Mouse (Mus musculus) cerebellum, adult 2 months (tissue): ENCODE measurements at regions not wholly inside any gene's neighbourhood (a gene's known extent, or its start where the extent isn't known, plus 50 kb on each side); places are given as distances from the start of the nearest gene placed in this dataset.
A peak's percentile ranks its signal among the peaks of the same experiment; 100 is the strongest.

ENCODE experiments used
- DNase-seq, 2 experiments: peaks; one replicate each; pipeline ENCODE4 v3.0.0; 2021
- H3K27ac ChIP-seq: fragments of 200-500 bp; 2 replicates; pipeline ENCODE4 v1.5.1; 2012; ENCODE audit warnings: low read length, control low read depth, inconsistent platforms; ENCODE audit not compliant: insufficient read depth
- H3K27me3 ChIP-seq: fragments of 200-500 bp; 2 replicates; pipeline ENCODE4 v1.6.1; 2012; ENCODE audit warnings: inconsistent platforms, mild to moderate bottlenecking, low read length, moderate library complexity; ENCODE audit not compliant: control insufficient read depth, insufficient read depth
- H3K4me1 ChIP-seq: fragments of 200-500 bp; 2 replicates; pipeline ENCODE4 v1.6.1; 2011; ENCODE audit warnings: low read length; ENCODE audit not compliant: control insufficient read depth, insufficient read depth
- H3K4me3 ChIP-seq: fragments of 200-500 bp; replicated peaks from 2 replicates; pipeline ENCODE3; 2011; ENCODE audit warnings: mild to moderate bottlenecking, low read depth, low read length, control low read depth; ENCODE audit not compliant: insufficient read depth
- CTCF ChIP-seq: fragments of 200-500 bp; IDR thresholded peaks from 2 replicates; pipeline ENCODE4 v1.5.1; 2011; ENCODE audit warnings: low read depth, mild to moderate bottlenecking, control low read depth, low read length, moderate library complexity, borderline replicate concordance; ENCODE audit not compliant: insufficient read depth
- POLR2A ChIP-seq: fragments of 200-500 bp; IDR thresholded peaks from 2 replicates; pipeline ENCODE4 v1.6.1; 2011; ENCODE audit warnings: low read length, control low read depth, borderline replicate concordance; ENCODE audit not compliant: insufficient read depth
- WGBS: fragments of 180-500 bp; shearing (Covaris S2); methylation state at CpG from one replicate; pipeline ENCODE4 v1.1.7; 2018; 5-methylcytosine and 5-hydroxymethylcytosine counted together

- DNase-seq, result peak in 1 of 2 experiments; percentile 5
- H3K4me3 ChIP-seq, result no peak overlapping the region
- no peak overlapping the region for H3K27ac ChIP-seq
- no peaks in the 10 kb centered on the region for H3K4me1 ChIP-seq
- no peaks in the 10 kb centered on the region for H3K27me3 ChIP-seq
- 22% methylated on average over 5 of the region's 5 CpGs for WGBS
- TF ChIP-seq CTCF (no peak), POLR2A (no peak)
Observed at GRCm38 (mm10) chr8:42197257-42197656, 780.4 kb upstream of the Frg1 start.

GRCm38 (mm10) chr8:42193902-42194550 lies 777.2 kb upstream of the Frg1 start:
- Histone ChIP-seq H3K27me3 (no peaks in the 10 kb centered on the region), H3K27ac (no peak overlapping the region), H3K4me1 (no peaks in the 10 kb centered on the region), H3K4me3 (no peak overlapping the region)
- TF ChIP-seq POLR2A, result no peak
- TF ChIP-seq CTCF, result no peak
- WGBS, result 97% methylated on average over 1 of the region's 1 CpGs
- no peak for DNase-seq

- no peak overlapping the region for H3K27ac ChIP-seq
- 98% methylated on average over 1 of the region's 1 CpGs for WGBS
- no peak for TF ChIP-seq CTCF
Observed at GRCm38 (mm10) chr8:42187083-42187482, 770.2 kb upstream of the Frg1 start.

GRCm38 (mm10) chr8:42183288-42183878 lies 766.5 kb upstream of the Frg1 start:
- Histone ChIP-seq H3K27ac (no peak overlapping the region), H3K4me3 (no peak overlapping the region), H3K27me3 (no peaks in the 10 kb centered on the region), H3K4me1 (no peaks in the 10 kb centered on the region)
- TF ChIP-seq POLR2A (no peak), CTCF (no peak)
- 80% methylated on average over 4 of the region's 4 CpGs for WGBS
- DNase-seq, result no peak

More at GRCm38 (mm10) chr8:42187083-42187482, 770.2 kb upstream of the Frg1 start:
- DNase-seq, result no peak
- H3K4me3 ChIP-seq, result no peak overlapping the region
- no peaks in the 10 kb centered on the region for H3K27me3 ChIP-seq
- no peaks in the 10 kb centered on the region for H3K4me1 ChIP-seq

- Histone ChIP-seq H3K27me3 (no peaks in the 10 kb centered on the region), H3K4me1 (no peaks in the 10 kb centered on the region), H3K27ac (no peak overlapping the region), H3K4me3 (no peak overlapping the region)
- DNase-seq, result no peak
- 86% methylated on average over 2 of the region's 2 CpGs for WGBS
- TF ChIP-seq POLR2A (no peak), CTCF (no peak)
Observed at GRCm38 (mm10) chr8:42162441-42162840, 745.6 kb upstream of the Frg1 start.

GRCm38 (mm10) chr8:42157006-42157405 lies 740.1 kb upstream of the Frg1 start:
- no peak overlapping the region for H3K27ac ChIP-seq
- H3K4me1 ChIP-seq, result no peaks in the 10 kb centered on the region
- 61% methylated on average over 4 of the region's 4 CpGs for WGBS
- TF ChIP-seq POLR2A, result no peak
- no peak for TF ChIP-seq CTCF
- no peaks in the 10 kb centered on the region for H3K27me3 ChIP-seq
- no peak for DNase-seq
- H3K4me3 ChIP-seq, result no peak overlapping the region

GRCm38 (mm10) chr8:42156588-42156987 lies 739.7 kb upstream of the Frg1 start:
- TF ChIP-seq CTCF (no peak), POLR2A (no peak)
- 59% methylated on average over 1 of the region's 1 CpGs for WGBS
- H3K4me1 ChIP-seq, result no peaks in the 10 kb centered on the region
- no peak overlapping the region for H3K27ac ChIP-seq
- no peak for DNase-seq
- no peak overlapping the region for H3K4me3 ChIP-seq
- no peaks in the 10 kb centered on the region for H3K27me3 ChIP-seq

GRCm38 (mm10) chr8:42144685-42145084 lies 727.8 kb upstream of the Frg1 start:
- WGBS, result 76% methylated on average over 5 of the region's 5 CpGs
- Histone ChIP-seq H3K27ac (no peak overlapping the region), H3K27me3 (no peaks in the 10 kb centered on the region), H3K4me3 (no peak overlapping the region), H3K4me1 (no peaks in the 10 kb centered on the region)
- DNase-seq, result no peak
- no peak for TF ChIP-seq POLR2A
- TF ChIP-seq CTCF, result no peak
